Mouse (Mus musculus) heart, adult 11 months (tissue): ENCODE data around the gene Rnf207.

Experiments used
- DNase-seq: peaks from one replicate; pipeline ENCODE4 v3.0.0; 2022

Rnf207 gene

GRCm38 (mm10) chr4:152292102-152292765 lies 26.6 kb downstream of the Rnf207 start:
- no peak for DNase-seq

- no peak for DNase-seq
These were observed 27.2 kb downstream of the Rnf207 start, which contains the start of gene Hes3 for GRCm38 (mm10) chr4:152291562-152291961. TSS of gene Hes3 (minus strand) at chr4:152291662.

GRCm38 (mm10) chr4:152290991-152291390 lies 27.8 kb downstream of the Rnf207 start:
- no peak for DNase-seq

- no peak for DNase-seq
These were observed 28.4 kb downstream of the Rnf207 start for GRCm38 (mm10) chr4:152290385-152290784.

GRCm38 (mm10) chr4:152288398-152288945 lies 30.3 kb downstream of the Rnf207 start:
- no peak for DNase-seq

- peak; percentile 90 for DNase-seq
These were observed 31.3 kb downstream of the Rnf207 start for GRCm38 (mm10) chr4:152287317-152288120.

- peak; percentile 94 for DNase-seq
These were observed 31.9 kb downstream of the Rnf207 start for GRCm38 (mm10) chr4:152286887-152287286.

GRCm38 (mm10) chr4:152286183-152286582 lies 32.6 kb downstream of the Rnf207 start:
- DNase-seq, result peak; percentile 91

GRCm38 (mm10) chr4:152285505-152285904 lies 33.3 kb downstream of the Rnf207 start:
- peak; percentile 97 for DNase-seq

- DNase-seq, result peak; percentile 97
These were observed 35.4 kb downstream of the Rnf207 start for GRCm38 (mm10) chr4:152283186-152283950.

- no peak for DNase-seq
These were observed 36.1 kb downstream of the Rnf207 start for GRCm38 (mm10) chr4:152282721-152283120.

GRCm38 (mm10) chr4:152281601-152282000 lies 37.2 kb downstream of the Rnf207 start:
- DNase-seq, result no peak

- DNase-seq, result no peak
These were observed 39.8 kb downstream of the Rnf207 start for GRCm38 (mm10) chr4:152278986-152279385.

- DNase-seq, result no peak
These were observed 40.9 kb downstream of the Rnf207 start for GRCm38 (mm10) chr4:152277916-152278315.

- DNase-seq, result peak; percentile 91
These were observed 42.1 kb downstream of the Rnf207 start for GRCm38 (mm10) chr4:152276389-152277347.

- DNase-seq, result peak; percentile 98
These were observed 44.1 kb downstream of the Rnf207 start for GRCm38 (mm10) chr4:152274681-152275131.

- peak; percentile 98 for DNase-seq
These were observed 45.1 kb downstream of the Rnf207 start, which contains the start of gene Gpr153 for GRCm38 (mm10) chr4:152273621-152274236. TSS of gene Gpr153 (plus strand) at chr4:152274232.

- peak; percentile 92 for DNase-seq
These were observed 45.6 kb downstream of the Rnf207 start for GRCm38 (mm10) chr4:152273191-152273590.

- peak; percentile 99 for DNase-seq
These were observed 46.2 kb downstream of the Rnf207 start for GRCm38 (mm10) chr4:152272449-152273049.

- no peak for DNase-seq
These were observed 46.8 kb downstream of the Rnf207 start for GRCm38 (mm10) chr4:152272006-152272405.

GRCm38 (mm10) chr4:152271334-152271733 lies 47.5 kb downstream of the Rnf207 start:
- peak; percentile 90 for DNase-seq
